Mouse (Mus musculus): ENCODE measurements around the gene Olfr221.

- no peak for TF ChIP-seq CTCF (IDR thresholded peaks at IDR 0.05; ENCODE audit: borderline replicate concordance, insufficient read depth, low read length)
- TF ChIP-seq POLR2A (IDR thresholded peaks at IDR 0.05; ENCODE audit: low read depth, low read length), result no peak
Measured at GRCm38 (mm10) chr14:51987177-51987576, 55.1 kb downstream of the Olfr221 start.

Measured in embryonic fibroblast, embryonic 13.5 days (primary cell).